Mouse (Mus musculus) megakaryocyte, adult 5-6 weeks (primary cell): ENCODE results near the gene Nfasc. TPM values are rescaled to one million over a fixed set of nuclear protein-coding genes. Genes with fewer than 3 reads are reported as not detected.
A peak's percentile ranks its signal among the peaks of the same experiment; 100 is the strongest.

Experiments used
- ATAC-seq: 2 replicates; pipeline ENCODE4 v1.8.0; 2016; ENCODE audit warnings: mild to moderate bottlenecking, inconsistent platforms; ENCODE audit not compliant: poor library complexity, severe bottlenecking
- total RNA-seq, 2 experiments: library from RNA; stranded (forward) in 1 of 2; stranded (reverse) in 1 of 2; fragments of 153-499, 151-499 nt in 1 of 2; fragments of 221-1000, 200-1000 nt in 1 of 2; gene quantifications; 2 replicates each; pipeline versions ENCODE4 v1.2.3 to v1.2.4; 2015 to 2017

The Nfasc gene
- total RNA-seq, 2 experiments from 2014 or later = not detected

- ATAC-seq = no peak
Measured at GRCm38 (mm10) chr1:132653161-132653560, 88.4 kb downstream of the Nfasc start.

- ATAC-seq = no peak
Measured at GRCm38 (mm10) chr1:132650680-132651079, 90.9 kb downstream of the Nfasc start.

DNA sequence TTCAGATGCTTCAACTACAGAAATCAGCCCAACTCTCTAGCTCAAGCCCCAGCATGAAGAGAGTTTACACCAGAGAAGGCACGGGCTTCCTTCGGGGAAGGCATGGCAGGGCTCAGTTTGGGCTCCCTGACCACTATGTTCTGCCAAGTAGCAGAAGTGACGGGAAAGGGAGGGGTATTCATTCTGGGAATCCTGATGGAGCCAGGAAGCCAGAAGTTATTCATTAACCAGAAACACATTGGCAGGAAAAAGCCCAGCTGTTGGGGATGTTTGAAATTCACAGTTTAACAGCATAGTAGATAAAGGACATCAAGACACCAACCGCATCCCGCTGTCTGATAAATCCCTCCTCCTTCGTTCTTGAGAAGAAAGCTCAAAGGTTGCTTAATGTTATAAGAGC, 93.6 kb downstream of the Nfasc start:
- ATAC-seq = no peak

GRCm38 (mm10) chr1:132641049-132641795, 100.4 kb downstream of the Nfasc start:
- no peak for ATAC-seq

GRCm38 (mm10) chr1:132640256-132640655, 101.3 kb downstream of the Nfasc start:
- no peak for ATAC-seq

- no peak for ATAC-seq
Measured at GRCm38 (mm10) chr1:132637346-132637745, 104.3 kb downstream of the Nfasc start.

- no peak for ATAC-seq
Measured at GRCm38 (mm10) chr1:132629611-132630370, 111.8 kb downstream of the Nfasc start.

DNA sequence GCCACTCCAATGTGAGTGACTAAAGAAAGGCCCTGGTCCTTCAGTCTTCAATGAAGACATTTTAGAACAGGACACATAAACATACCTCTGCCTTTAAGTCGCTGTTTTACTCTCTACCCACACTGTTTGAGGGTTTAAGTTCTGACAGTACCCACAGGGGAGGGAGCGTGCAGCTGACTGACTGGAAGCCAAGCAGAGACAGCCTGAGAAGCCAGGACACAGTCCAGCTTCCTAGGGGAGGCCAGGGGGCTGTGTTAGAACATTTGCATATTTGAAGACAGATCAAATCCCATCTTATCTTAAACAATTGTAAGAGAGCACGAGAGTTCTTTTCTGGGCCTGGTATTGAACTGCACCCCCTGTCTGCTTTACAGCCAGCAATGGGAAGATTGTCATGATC, 113.0 kb downstream of the Nfasc start:
- ATAC-seq = no peak

DNA sequence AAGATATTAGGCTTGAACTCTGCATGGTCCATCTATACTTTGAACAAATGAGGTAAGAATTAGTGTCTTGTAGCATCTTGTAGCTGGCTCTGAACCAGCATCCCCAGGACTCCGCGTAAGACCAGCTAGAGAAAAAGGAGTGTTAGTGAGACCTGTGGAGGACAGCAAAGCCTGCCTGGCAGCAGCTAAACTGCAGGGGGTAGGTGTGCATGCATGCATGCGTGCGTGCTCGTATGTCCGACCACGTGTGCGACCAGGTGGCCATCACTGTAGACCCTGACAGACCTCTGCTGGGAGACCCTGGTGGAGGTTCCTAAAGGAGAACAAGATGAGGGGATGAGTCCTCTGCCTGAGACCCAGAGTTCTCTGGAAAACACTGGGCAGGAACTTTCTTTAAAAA, 113.4 kb downstream of the Nfasc start:
- ATAC-seq = no peak

- ATAC-seq = no peak
Measured at GRCm38 (mm10) chr1:132626125-132626756, 115.4 kb downstream of the Nfasc start.

- ATAC-seq = no peak
Measured at GRCm38 (mm10) chr1:132625034-132625433, 116.6 kb downstream of the Nfasc start.

DNA sequence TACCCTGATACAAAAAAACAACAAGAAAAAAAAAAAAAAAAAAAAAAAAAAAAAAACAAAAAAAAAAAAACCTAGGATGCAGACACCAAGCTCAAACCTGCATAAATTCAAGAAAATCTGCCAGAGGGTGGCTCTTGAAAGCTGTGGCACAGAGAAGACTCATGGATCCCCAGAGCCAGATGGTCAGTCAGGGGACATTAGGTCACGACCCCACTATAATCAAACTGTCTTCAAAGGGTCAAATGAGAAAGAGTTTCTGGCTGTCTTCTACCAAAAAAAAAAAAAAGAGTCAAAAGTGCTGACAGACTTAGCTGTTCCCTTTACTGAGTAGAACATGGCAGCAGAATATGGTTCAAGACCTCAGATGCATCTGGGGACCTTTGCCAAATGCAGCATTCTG, 117.1 kb downstream of the Nfasc start:
- ATAC-seq = no peak

- no peak for ATAC-seq
Measured at GRCm38 (mm10) chr1:132623641-132624336, 117.8 kb downstream of the Nfasc start.

- no peak for ATAC-seq
Measured at GRCm38 (mm10) chr1:132612066-132612465, 129.5 kb downstream of the Nfasc start.

- 0 out of 2 replicates have a peak, but pooled peaks have one; percentile 40 for ATAC-seq
Measured at GRCm38 (mm10) chr1:132609048-132609634, 132.5 kb downstream of the Nfasc start.

DNA sequence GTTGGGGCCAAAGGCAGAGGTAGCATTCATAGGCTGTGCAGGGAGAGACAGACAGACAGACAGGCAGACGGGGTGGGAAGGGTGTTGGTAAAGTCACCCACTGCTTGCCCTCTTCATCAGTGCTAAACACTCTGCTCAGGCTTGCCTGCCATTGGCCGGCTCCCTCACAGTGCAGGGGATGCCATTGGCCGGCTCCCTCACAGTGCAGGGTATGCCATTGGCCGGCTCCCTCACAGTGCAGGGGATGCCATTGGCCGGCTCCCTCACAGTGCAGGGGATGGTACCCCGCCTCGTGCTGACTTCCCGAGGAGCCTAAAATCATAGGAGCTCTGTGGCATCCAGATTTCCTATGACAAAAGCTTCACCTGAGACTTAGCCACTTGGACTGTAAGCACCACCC, 139.4 kb downstream of the Nfasc start:
- no peak for ATAC-seq

- ATAC-seq = no peak
Measured at GRCm38 (mm10) chr1:132598024-132598423, 143.6 kb downstream of the Nfasc start.

DNA sequence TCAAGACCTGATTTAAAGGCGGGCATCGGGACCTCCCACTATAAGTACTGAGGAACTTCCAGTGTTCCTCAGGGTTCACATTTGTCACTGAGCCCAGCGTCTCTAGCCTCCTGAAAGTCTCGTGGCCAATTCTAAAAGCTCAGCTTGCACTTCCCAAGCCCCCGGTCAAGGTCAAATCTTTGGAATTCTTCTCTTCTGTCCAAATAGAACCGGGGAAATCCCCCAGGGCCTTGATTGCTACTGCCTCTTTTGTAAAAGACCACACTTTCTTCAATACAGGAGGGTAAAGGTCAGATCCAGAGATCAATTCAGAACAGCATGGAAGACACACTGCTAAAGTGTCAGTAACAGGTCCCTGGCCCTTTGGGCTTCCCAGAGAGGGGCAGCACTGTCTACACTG, 145.9 kb downstream of the Nfasc start:
- no peak for ATAC-seq

GRCm38 (mm10) chr1:132594587-132594986, 147.0 kb downstream of the Nfasc start:
- ATAC-seq = no peak

GRCm38 (mm10) chr1:132592145-132592544, 149.5 kb downstream of the Nfasc start:
- no peak for ATAC-seq
